Mouse (Mus musculus): ENCODE results near the gene Atp8a2.
A peak's percentile ranks its signal among the peaks of the same experiment; 100 is the strongest.

Atp8a2 gene

GRCm38 (mm10) chr14:60196884-60197283, at the start of gene Atp8a2:
Gene Atp8a2, minus strand, starts transcription at chr14:60197179.
- no peak for DNase-seq

GRCm38 (mm10) chr14:60238551-60238950, 41.6 kb upstream of the Atp8a2 start:
- DNase-seq: no peak

GRCm38 (mm10) chr14:60219886-60220285, 22.9 kb upstream of the Atp8a2 start:
- DNase-seq: no peak

GRCm38 (mm10) chr14:60217616-60218015, 20.6 kb upstream of the Atp8a2 start:
- DNase-seq: no peak

- DNase-seq: no peak
Observed at GRCm38 (mm10) chr14:60216125-60216524, 19.1 kb upstream of the Atp8a2 start.

GRCm38 (mm10) chr14:60215000-60215399, 18.0 kb upstream of the Atp8a2 start:
- no peak for DNase-seq

GRCm38 (mm10) chr14:60214040-60214439, 17.1 kb upstream of the Atp8a2 start:
- no peak for DNase-seq

GRCm38 (mm10) chr14:60209166-60209565, 12.2 kb upstream of the Atp8a2 start:
- DNase-seq: no peak

- no peak for DNase-seq
Observed at GRCm38 (mm10) chr14:60204993-60205392, 8.0 kb upstream of the Atp8a2 start.

- DNase-seq: no peak
Observed at GRCm38 (mm10) chr14:60195999-60196398, 980 bp downstream of the Atp8a2 start.

- DNase-seq: no peak
Observed at GRCm38 (mm10) chr14:60194606-60195005, 2.4 kb downstream of the Atp8a2 start.

- DNase-seq: no peak
Observed at GRCm38 (mm10) chr14:60189771-60190170, 7.2 kb downstream of the Atp8a2 start.

- no peak for DNase-seq
Observed at GRCm38 (mm10) chr14:60188201-60188825, 8.7 kb downstream of the Atp8a2 start.

- DNase-seq: no peak
Observed at GRCm38 (mm10) chr14:60181306-60181705, 15.7 kb downstream of the Atp8a2 start.

- no peak for DNase-seq
Observed at GRCm38 (mm10) chr14:60178571-60178955, 18.4 kb downstream of the Atp8a2 start.

- no peak for DNase-seq
Observed at GRCm38 (mm10) chr14:60177614-60178570, 19.1 kb downstream of the Atp8a2 start.

GRCm38 (mm10) chr14:60176891-60177613, 19.9 kb downstream of the Atp8a2 start:
- peak; percentile 59 for DNase-seq

GRCm38 (mm10) chr14:60176469-60176890, 20.5 kb downstream of the Atp8a2 start:
- no peak for DNase-seq

GRCm38 (mm10) chr14:60172286-60173055, 24.5 kb downstream of the Atp8a2 start:
- no peak for DNase-seq

GRCm38 (mm10) chr14:60170845-60171610, 26.0 kb downstream of the Atp8a2 start:
- peak; percentile 9 for DNase-seq

GRCm38 (mm10) chr14:60163367-60163766, 33.6 kb downstream of the Atp8a2 start:
- DNase-seq: no peak

GRCm38 (mm10) chr14:60152373-60152772, 44.6 kb downstream of the Atp8a2 start:
- no peak for DNase-seq

Data from kidney, postnatal 14 days (tissue).